Mouse (Mus musculus): ENCODE results near the gene Fbxl7.

Gene Fbxl7

GRCm38 (mm10) chr15:26701949-26702675 is 193.3 kb downstream of the Fbxl7 start:
- DNase-seq (ENCODE audit: low read depth, low spot score) = no peak
- Histone ChIP-seq H3K27me3 (ENCODE audit: control insufficient read depth, insufficient read depth, low read length, poor library complexity, severe bottlenecking) (no peaks in the 10 kb centered on the region), H3K36me3 (ENCODE audit: control insufficient read depth, insufficient read depth, low read length, poor library complexity, severe bottlenecking) (no peaks in the 10 kb centered on the region)

DNA sequence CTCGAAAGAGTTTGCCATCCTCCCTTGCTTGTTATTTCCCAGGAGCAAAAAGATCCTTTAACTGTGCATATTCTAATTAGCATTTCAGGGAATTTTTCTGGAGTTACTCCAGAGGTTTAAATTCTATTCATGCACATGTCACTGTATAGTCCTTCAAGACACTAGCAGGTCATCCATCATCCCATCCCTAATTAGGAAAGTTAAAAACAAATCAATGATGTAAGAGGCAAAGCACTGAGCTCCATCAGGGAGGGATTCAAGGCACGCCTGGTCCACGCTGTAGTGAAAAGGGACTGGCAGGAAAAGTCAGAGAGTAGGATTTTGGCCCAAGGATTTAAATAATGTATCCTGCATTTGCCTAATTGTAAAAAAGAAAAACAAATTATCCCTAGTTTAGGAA is 202.3 kb downstream of the Fbxl7 start:
- DNase-seq (ENCODE audit: low read depth, low spot score) = no peak
- Histone ChIP-seq H3K27me3 (ENCODE audit: control insufficient read depth, insufficient read depth, low read length, poor library complexity, severe bottlenecking) (no peaks in the 10 kb centered on the region), H3K36me3 (ENCODE audit: control insufficient read depth, insufficient read depth, low read length, poor library complexity, severe bottlenecking) (no peaks in the 10 kb centered on the region)

DNA sequence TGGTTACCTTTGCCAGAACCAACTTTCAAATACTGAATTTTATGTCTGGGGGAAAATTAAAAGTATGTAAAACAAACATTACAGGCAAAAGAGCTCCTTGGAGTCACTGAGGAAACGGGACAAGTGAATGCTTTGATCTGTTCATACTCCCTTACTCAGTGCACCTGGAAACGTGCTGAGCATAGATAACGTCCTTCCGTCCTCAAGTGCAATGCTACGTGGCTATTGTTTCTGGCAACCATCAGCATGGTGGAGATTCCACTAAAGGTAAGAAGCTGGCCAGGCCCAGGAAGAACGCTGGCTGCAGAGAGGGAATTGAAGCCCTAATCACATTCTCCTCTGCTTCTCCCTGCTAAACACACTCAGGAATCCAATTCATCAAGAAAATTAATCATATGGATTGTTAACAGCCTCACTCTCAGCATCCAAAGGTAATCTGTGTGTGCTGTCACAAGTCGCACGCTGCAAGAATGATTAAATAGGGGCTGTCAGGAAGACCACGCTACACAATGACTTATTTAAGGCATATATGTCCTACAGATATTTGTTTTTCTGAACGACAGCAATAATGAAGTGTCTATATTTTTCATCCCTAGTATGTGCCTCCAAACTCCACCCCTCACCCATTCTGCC is 206.8 kb downstream of the Fbxl7 start:
- H3K27me3 ChIP-seq (ENCODE audit: control insufficient read depth, insufficient read depth, low read length, poor library complexity, severe bottlenecking) = no peaks in the 10 kb centered on the region
- no peaks in the 10 kb centered on the region for H3K36me3 ChIP-seq (ENCODE audit: control insufficient read depth, insufficient read depth, low read length, poor library complexity, severe bottlenecking)
- DNase-seq (ENCODE audit: low read depth, low spot score) = no peak

DNA sequence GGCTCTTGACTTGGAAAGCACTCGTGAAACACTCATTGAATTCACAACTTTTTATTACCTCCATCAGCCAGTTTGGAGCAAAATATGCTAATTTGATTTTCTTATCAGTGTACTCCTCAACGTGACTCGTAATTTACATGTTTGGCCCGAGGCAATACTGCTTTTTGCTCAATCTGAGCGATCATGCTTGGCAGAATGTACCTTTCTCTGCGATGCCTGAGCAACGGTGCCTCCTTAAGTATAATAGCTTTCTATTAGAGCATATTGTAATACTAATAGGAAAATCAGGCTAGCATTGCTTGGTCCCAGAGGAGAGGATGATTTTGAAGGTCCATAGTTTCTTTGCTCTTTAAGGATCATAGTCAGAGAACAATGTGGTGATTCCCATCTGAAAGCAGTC is 207.7 kb downstream of the Fbxl7 start:
- H3K27me3 ChIP-seq (ENCODE audit: control insufficient read depth, insufficient read depth, low read length, poor library complexity, severe bottlenecking) = no peaks in the 10 kb centered on the region
- no peak for DNase-seq (ENCODE audit: low read depth, low spot score)
- H3K36me3 ChIP-seq (ENCODE audit: control insufficient read depth, insufficient read depth, low read length, poor library complexity, severe bottlenecking) = no peaks in the 10 kb centered on the region

DNA sequence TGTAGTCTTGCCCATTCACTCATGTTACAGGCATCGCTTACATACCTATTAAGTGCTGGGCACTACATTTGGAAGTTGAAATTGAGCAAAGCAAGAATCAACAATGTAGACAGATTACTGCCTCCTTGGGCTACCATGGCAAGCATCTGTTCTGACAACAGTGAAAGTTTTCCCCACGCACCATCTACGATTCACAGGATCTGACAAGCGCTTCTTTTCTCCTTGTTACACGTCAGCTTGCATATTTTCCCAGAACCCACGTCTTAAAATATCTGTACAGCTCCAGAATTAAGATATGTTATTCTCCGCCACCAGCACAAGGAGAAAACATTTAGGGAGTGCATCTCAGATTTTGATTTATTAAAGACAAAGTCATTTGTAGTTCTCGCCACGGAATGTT is 213.1 kb downstream of the Fbxl7 start:
- no peak for DNase-seq (ENCODE audit: low read depth, low spot score)
- H3K36me3 ChIP-seq (ENCODE audit: control insufficient read depth, insufficient read depth, low read length, poor library complexity, severe bottlenecking) = no peaks in the 10 kb centered on the region
- no peaks in the 10 kb centered on the region for H3K27me3 ChIP-seq (ENCODE audit: control insufficient read depth, insufficient read depth, low read length, poor library complexity, severe bottlenecking)

- no peak for DNase-seq (ENCODE audit: low read depth, low spot score)
- Histone ChIP-seq H3K36me3 (ENCODE audit: control insufficient read depth, insufficient read depth, low read length, poor library complexity, severe bottlenecking) (no peaks in the 10 kb centered on the region), H3K27me3 (ENCODE audit: control insufficient read depth, insufficient read depth, low read length, poor library complexity, severe bottlenecking) (no peaks in the 10 kb centered on the region)
Observed at GRCm38 (mm10) chr15:26673239-26673859, 222.0 kb downstream of the Fbxl7 start.

- Histone ChIP-seq H3K27me3 (ENCODE audit: control insufficient read depth, insufficient read depth, low read length, poor library complexity, severe bottlenecking) (no peaks in the 10 kb centered on the region), H3K36me3 (ENCODE audit: control insufficient read depth, insufficient read depth, low read length, poor library complexity, severe bottlenecking) (no peaks in the 10 kb centered on the region)
- DNase-seq (ENCODE audit: low read depth, low spot score) = no peak
Observed at GRCm38 (mm10) chr15:26654988-26655387, 240.4 kb downstream of the Fbxl7 start.

DNA sequence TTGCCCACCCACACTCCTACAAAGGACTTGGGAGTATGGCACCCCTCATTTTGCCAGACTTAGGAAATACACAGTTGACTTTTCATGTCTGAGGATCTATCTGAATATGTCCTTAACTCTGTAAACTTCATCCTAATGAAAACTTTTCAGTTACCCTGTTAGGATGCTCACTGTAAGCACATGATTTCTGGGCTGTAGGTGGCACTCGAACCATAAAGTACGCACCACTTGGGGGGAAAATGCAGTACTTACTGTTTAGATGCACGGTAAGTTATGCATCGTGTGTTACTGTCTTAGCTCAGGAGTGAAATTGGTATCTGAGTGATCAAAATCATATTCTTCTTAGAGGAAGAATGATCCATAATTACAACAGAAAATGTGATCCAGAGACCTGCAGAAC is 252.8 kb downstream of the Fbxl7 start:
- no peaks in the 10 kb centered on the region for H3K27me3 ChIP-seq (ENCODE audit: control insufficient read depth, insufficient read depth, low read length, poor library complexity, severe bottlenecking)
- no peaks in the 10 kb centered on the region for H3K36me3 ChIP-seq (ENCODE audit: control insufficient read depth, insufficient read depth, low read length, poor library complexity, severe bottlenecking)
- no peak for DNase-seq (ENCODE audit: low read depth, low spot score)

DNA sequence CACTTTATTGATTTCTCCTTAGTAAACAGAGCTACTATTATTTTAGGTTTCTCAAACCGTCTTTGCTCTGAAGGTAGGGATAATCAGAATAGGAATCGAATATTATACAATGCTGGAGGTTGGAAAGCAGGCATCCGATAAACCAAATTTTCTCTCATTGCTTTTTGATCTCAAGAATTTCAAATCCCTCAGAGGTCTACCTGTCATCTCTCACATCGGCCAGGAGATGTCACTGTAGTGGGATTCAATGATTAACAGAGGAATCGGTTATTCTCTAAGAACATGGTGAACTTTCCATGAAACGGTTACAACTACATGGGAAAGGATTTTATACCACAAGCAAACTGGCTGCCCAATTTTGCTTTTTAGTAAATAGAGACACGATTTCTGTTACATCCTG is 255.7 kb downstream of the Fbxl7 start:
- no peak for DNase-seq (ENCODE audit: low read depth, low spot score)

GRCm38 (mm10) chr15:26635591-26635990 is 259.8 kb downstream of the Fbxl7 start:
- no peaks in the 10 kb centered on the region for H3K36me3 ChIP-seq (ENCODE audit: control insufficient read depth, insufficient read depth, low read length, poor library complexity, severe bottlenecking)
- no peaks in the 10 kb centered on the region for H3K27me3 ChIP-seq (ENCODE audit: control insufficient read depth, insufficient read depth, low read length, poor library complexity, severe bottlenecking)
- no peak for DNase-seq (ENCODE audit: low read depth, low spot score)

More for the DNA sequence above, 255.7 kb downstream of the Fbxl7 start:
- H3K36me3 ChIP-seq (ENCODE audit: control insufficient read depth, insufficient read depth, low read length, poor library complexity, severe bottlenecking) = no peaks in the 10 kb centered on the region
- no peaks in the 10 kb centered on the region for H3K27me3 ChIP-seq (ENCODE audit: control insufficient read depth, insufficient read depth, low read length, poor library complexity, severe bottlenecking)

GRCm38 (mm10) chr15:26628181-26628580 is 267.2 kb downstream of the Fbxl7 start:
- Histone ChIP-seq H3K27me3 (ENCODE audit: control insufficient read depth, insufficient read depth, low read length, poor library complexity, severe bottlenecking) (no peaks in the 10 kb centered on the region), H3K36me3 (ENCODE audit: control insufficient read depth, insufficient read depth, low read length, poor library complexity, severe bottlenecking) (no peaks in the 10 kb centered on the region)
- DNase-seq (ENCODE audit: low read depth, low spot score) = no peak

- no peak for DNase-seq (ENCODE audit: low read depth, low spot score)
- no peaks in the 10 kb centered on the region for H3K27me3 ChIP-seq (ENCODE audit: control insufficient read depth, insufficient read depth, low read length, poor library complexity, severe bottlenecking)
- H3K36me3 ChIP-seq (ENCODE audit: control insufficient read depth, insufficient read depth, low read length, poor library complexity, severe bottlenecking) = no peaks in the 10 kb centered on the region
Observed at GRCm38 (mm10) chr15:26623242-26623641, 272.1 kb downstream of the Fbxl7 start.

GRCm38 (mm10) chr15:26620279-26620678 is 275.1 kb downstream of the Fbxl7 start:
- H3K36me3 ChIP-seq (ENCODE audit: control insufficient read depth, insufficient read depth, low read length, poor library complexity, severe bottlenecking) = no peaks in the 10 kb centered on the region
- no peak for DNase-seq (ENCODE audit: low read depth, low spot score)
- H3K27me3 ChIP-seq (ENCODE audit: control insufficient read depth, insufficient read depth, low read length, poor library complexity, severe bottlenecking) = no peaks in the 10 kb centered on the region

DNA sequence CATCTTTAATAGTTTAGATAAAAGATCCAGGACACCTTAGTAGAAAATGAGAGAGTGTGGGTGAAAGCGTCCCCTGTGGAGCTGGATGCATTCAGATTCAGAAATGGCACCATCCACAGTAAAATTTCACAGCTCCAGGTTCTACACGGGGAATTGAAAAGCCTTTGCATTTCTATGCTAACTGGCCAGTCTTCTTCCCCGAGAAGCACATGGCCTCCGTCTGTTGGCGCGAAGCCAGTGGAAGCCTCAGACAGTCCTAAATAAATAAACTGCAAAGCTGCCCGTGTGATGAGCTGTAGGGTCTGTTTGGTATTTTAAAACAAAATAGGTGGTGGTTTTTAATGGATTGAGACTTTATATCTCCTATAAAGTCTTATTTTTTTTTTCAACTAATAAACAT is 276.2 kb downstream of the Fbxl7 start:
- no peak for DNase-seq (ENCODE audit: low read depth, low spot score)
- H3K27me3 ChIP-seq (ENCODE audit: control insufficient read depth, insufficient read depth, low read length, poor library complexity, severe bottlenecking) = no peaks in the 10 kb centered on the region
- no peaks in the 10 kb centered on the region for H3K36me3 ChIP-seq (ENCODE audit: control insufficient read depth, insufficient read depth, low read length, poor library complexity, severe bottlenecking)

DNA sequence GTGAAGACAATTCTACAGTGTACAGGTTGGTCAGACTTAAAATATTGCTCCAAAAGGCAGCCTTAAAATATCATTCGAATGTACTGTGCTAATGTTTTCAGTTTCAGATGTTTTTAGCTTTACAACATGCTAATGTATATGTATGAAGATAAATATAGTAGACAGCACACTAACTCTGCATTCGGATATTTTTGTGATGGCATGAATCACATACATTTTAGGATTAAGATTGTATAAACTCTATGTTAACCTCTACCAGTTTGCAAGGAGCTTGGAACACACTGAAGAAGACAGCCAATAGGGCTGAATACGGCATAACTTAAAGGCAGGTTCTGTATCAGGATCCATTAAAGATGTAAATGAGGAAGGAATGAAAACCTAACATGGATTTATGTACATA is 299.1 kb downstream of the Fbxl7 start:
- DNase-seq (ENCODE audit: low read depth, low spot score) = no peak
- no peaks in the 10 kb centered on the region for H3K27me3 ChIP-seq (ENCODE audit: control insufficient read depth, insufficient read depth, low read length, poor library complexity, severe bottlenecking)
- H3K36me3 ChIP-seq (ENCODE audit: control insufficient read depth, insufficient read depth, low read length, poor library complexity, severe bottlenecking) = no peaks in the 10 kb centered on the region
